ENCODE assay signal across 11 mouse cellular contexts in genomic region chr17:29384850-29385438, GRCm38 (mm10). TPM values are rescaled to one million over a fixed set of nuclear protein-coding genes. Genes with fewer than 3 reads are reported as not detected.
DNase-seq lines count a peak whose midpoint lies in the region; ATAC-seq lines count a peak whose summit lies in the region.
"Had no signal": no experiment of that assay in that cellular context is flagged by ENCODE, and none has a peak within 500 bp of the region (broad histone marks: within the 10 kb centered on the region; RNA-seq: fewer than 3 reads in every experiment).

No protein-coding gene starts in this region.

- H3K9ac ChIP-seq in heart, embryonic 15.5 days = peak overlapping the region; percentile 21; the same call in 1 of the 2 replicates
- H3K9ac ChIP-seq in forebrain, embryonic 16.5 days (replicated peaks; ENCODE audit: low read depth, low read length) = no peak overlapping the region
- H3K9ac ChIP-seq: hindbrain, embryonic 15.5 days; limb, embryonic 15.5 days; neural tube, embryonic 13.5 days had no signal

- H3K27ac ChIP-seq in heart, embryonic 15.5 days = no peak overlapping the region
- H3K27ac ChIP-seq in forebrain, embryonic 16.5 days (ENCODE audit: low read length) = no peak overlapping the region
- H3K27ac ChIP-seq: hindbrain, embryonic 15.5 days; limb, embryonic 15.5 days; neural tube, embryonic 13.5 days had no signal

- no peaks in the 10 kb centered on the region for H3K36me3 ChIP-seq in heart, embryonic 15.5 days
- no peaks in the 10 kb centered on the region for H3K36me3 ChIP-seq in forebrain, embryonic 16.5 days (ENCODE audit: control insufficient read depth, insufficient read depth)
- H3K36me3 ChIP-seq: hindbrain, embryonic 15.5 days; limb, embryonic 15.5 days; neural tube, embryonic 13.5 days had no signal

- 34% methylated on average over 5 of the region's 5 CpGs for WGBS in heart, embryonic 15.5 days
- WGBS in forebrain, embryonic 16.5 days = 43% methylated on average over 5 of the region's 5 CpGs

- no peaks in the 10 kb centered on the region for H3K9me3 ChIP-seq in heart, embryonic 15.5 days (replicated peaks)
- H3K9me3 ChIP-seq in forebrain, embryonic 16.5 days (ENCODE audit: control insufficient read depth, low read length) = no peaks in the 10 kb centered on the region
- H3K9me3 ChIP-seq: hindbrain, embryonic 15.5 days; limb, embryonic 15.5 days; neural tube, embryonic 13.5 days had no signal

- DNase-seq in heart, postnatal 25 days (ENCODE audit: low spot score) = no peak
- peak; percentile 89 for DNase-seq in adrenal gland, postnatal 25 days
- peak; percentile 88 for DNase-seq in kidney, adult 9 months
- peak; percentile 59 for DNase-seq in lung, postnatal 25 days (ENCODE audit: low spot score)
- no peak for DNase-seq in thymus, adult 18-20 months
- DNase-seq in frontal cortex, postnatal 14 days (ENCODE audit: low spot score in 2 of 2) = no peak

- H3K4me3 ChIP-seq in heart, embryonic 15.5 days = no peak overlapping the region
- H3K4me3 ChIP-seq in forebrain, embryonic 16.5 days (replicated peaks; ENCODE audit: low read length) = no peak overlapping the region
- H3K4me3 ChIP-seq: hindbrain, embryonic 15.5 days; limb, embryonic 15.5 days; neural tube, embryonic 13.5 days had no signal

- no peak overlapping the region for H3K4me2 ChIP-seq in heart, embryonic 15.5 days
- no peak overlapping the region for H3K4me2 ChIP-seq in forebrain, embryonic 16.5 days (ENCODE audit: low read length)
- H3K4me2 ChIP-seq: hindbrain, embryonic 15.5 days; limb, embryonic 15.5 days; neural tube, embryonic 13.5 days had no signal

- peaks cover 11% of the 10 kb centered on the region for H3K4me1 ChIP-seq in heart, embryonic 15.5 days (replicated peaks)
- H3K4me1 ChIP-seq in forebrain, embryonic 16.5 days (replicated peaks; ENCODE audit: control insufficient read depth, insufficient read depth, low read length) = no peaks in the 10 kb centered on the region
- H3K4me1 ChIP-seq: hindbrain, embryonic 15.5 days had no signal

- intact Hi-C loops in heart, postnatal 25 days (cut with DNase I) = no loop called here

- no peaks in the 10 kb centered on the region for H3K27me3 ChIP-seq in heart, embryonic 15.5 days
- H3K27me3 ChIP-seq in forebrain, embryonic 16.5 days (replicated peaks; ENCODE audit: control insufficient read depth, insufficient read depth, low read length) = no peaks in the 10 kb centered on the region
- H3K27me3 ChIP-seq: hindbrain, embryonic 15.5 days; limb, embryonic 15.5 days; neural tube, embryonic 13.5 days had no signal

- peak; percentile 44; the same call in 1 of the 2 replicates for ATAC-seq in heart, embryonic 15.5 days (replicated peaks; ENCODE audit: insufficient number of reproducible peaks, insufficient read depth, low FRiP score, low read depth)
- ATAC-seq in forebrain, embryonic 16.5 days = no peak

RNA-seq across cellular contexts. Expression of gene Fgd2, which starts 24.2 kb away (rescaled TPM):
- 3.0 and 7.0 TPM in 2 replicates for polyA plus RNA-seq in heart, embryonic 15.5 days (2015; fragmentation: Nextera tagmentation; extraction: Ambion mirVana)
- total RNA-seq in heart, postnatal 25 days (2021) = 1 to 10 TPM; 1.8 to 2.7 TPM
- 1.6 and 3.0 TPM in 2 replicates for total RNA-seq in adrenal gland, postnatal 25 days (2021)
- 5.5 and 9.7 TPM in 2 replicates for polyA plus RNA-seq in forebrain, embryonic 16.5 days (2015; fragmentation: Nextera tagmentation; extraction: Ambion mirVana)

RNA-seq across cellular contexts. Expression of gene Mtch1, which starts 37.2 kb away (rescaled TPM):
- 224 and 299 TPM in 2 replicates for polyA plus RNA-seq in heart, embryonic 15.5 days (2015; fragmentation: Nextera tagmentation; extraction: Ambion mirVana)
- total RNA-seq in heart, postnatal 25 days (2021) = 100 to 1,000 TPM; 220 TPM
- 231 and 242 TPM in 2 replicates for total RNA-seq in adrenal gland, postnatal 25 days (2021)
- 417 and 434 TPM in 2 replicates for polyA plus RNA-seq in forebrain, embryonic 16.5 days (2015; fragmentation: Nextera tagmentation; extraction: Ambion mirVana)

Comparison
In these comparisons a context has a peak if more than half of its experiments do, and no peak if none do; other contexts are left out.
1. DNase-seq: peak in adrenal gland, postnatal 25 days (single experiment), kidney, adult 9 months (single experiment) and lung, postnatal 25 days (single experiment); none in heart, postnatal 25 days (single experiment), thymus, adult 18-20 months (0 of 2) and frontal cortex, postnatal 14 days (0 of 2).